Mouse (Mus musculus): ENCODE results near the gene Enox1.

Gene Enox1

DNA sequence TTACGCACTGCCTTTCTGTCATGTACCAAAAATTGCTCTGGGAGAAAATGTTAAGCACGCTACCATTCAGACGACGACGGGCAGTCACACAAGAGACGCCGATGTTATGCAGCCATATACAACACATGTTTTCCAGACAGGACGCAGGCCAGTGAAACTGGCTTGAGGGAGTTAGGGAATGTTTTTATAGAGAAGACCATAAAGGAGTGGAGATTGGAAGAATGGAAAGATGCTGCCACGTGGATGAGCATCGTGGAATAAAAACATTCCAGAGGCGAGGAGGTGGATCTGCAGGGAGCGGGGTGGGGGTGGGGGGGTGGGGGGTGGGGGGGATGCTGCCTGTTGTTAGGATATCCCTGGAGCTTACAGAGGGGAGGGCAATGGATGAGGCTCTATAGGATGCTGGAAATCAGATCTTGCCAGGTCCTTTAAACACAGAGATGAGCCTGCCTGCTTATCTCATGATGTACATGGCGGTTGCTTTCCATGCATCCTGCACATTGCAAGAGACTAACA, 116.4 kb downstream of the Enox1 start:
- no peak for DNase-seq (ENCODE audit: low read depth, low spot score)

DNA sequence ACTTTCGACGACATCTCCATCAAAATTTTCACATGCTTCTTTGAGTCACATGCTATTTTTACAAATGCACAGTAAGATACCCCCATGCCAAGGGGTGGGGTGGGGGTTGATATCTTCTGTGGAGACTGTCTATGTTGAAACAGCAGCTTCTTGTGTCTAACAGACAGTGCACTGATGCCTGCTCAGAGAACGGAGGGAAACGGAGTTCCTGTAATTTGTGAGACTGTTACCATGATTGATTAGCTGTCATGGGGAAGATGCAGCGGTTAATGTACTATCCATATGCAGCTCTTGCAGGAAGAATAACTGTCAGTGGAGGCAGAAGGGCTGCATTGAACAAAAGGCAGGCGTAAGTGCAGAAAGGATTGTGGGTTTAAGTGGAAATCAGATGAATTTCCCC, 117.2 kb downstream of the Enox1 start:
- DNase-seq (ENCODE audit: low read depth, low spot score) = no peak

DNA sequence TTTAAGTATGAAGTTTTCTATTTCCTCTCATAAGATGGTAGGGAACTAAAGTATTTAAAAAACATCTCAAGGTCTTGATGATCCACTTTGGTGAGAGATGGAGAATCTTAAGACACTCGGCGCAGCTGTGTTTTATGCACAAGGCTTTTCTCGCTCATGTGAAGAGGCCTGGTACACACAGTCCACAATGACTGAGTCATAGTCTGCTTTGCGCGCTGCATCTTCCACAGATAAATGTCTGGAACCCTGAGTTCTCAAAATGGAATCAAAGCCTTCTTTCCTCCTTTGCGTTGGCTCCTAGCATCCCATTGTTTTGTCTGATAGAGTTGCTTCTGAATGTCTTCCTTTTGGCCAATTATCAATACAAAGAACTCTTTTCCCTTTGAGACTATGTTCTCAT, 119.0 kb downstream of the Enox1 start:
- DNase-seq (ENCODE audit: low read depth, low spot score) = no peak

DNA sequence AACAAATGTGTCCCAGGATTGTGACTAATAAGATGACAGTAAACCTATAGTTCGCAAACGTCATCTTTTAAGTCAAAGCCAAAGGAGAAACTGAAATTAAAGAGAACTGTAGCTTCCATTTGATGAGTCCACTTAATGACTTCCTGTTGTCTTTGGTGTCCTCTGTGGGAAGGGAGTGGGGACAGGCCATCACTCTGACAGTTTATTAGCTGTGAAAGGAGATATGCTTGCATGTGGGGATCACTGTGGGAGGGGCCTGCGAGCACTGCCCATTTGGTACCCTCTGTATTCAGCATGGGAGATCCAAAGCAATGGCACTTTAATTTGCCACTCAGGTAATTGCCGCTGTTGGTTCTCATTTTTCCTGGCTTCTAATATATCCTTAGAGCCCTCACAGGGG, 122.6 kb downstream of the Enox1 start:
- DNase-seq (ENCODE audit: low read depth, low spot score) = no peak

DNA sequence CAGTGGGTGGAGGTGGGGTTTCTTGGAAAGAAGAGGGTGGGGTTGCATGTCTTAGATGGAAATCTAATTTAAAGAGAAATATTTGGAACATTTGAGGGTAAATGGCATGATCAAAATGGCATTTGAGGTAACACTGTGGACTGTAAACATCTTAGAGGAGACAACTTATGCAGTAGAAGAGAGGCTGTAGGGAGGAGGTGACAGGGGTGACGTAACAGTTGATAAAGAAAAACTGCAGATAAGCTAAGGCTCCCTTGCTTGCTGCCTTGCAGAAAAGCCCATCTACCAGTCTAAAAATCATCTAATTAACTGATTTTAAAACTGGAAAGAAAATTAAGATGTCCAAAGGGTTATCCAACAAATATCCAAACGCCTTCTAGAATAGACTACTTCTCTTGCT, 123.9 kb downstream of the Enox1 start:
- no peak for DNase-seq (ENCODE audit: low read depth, low spot score)

DNA sequence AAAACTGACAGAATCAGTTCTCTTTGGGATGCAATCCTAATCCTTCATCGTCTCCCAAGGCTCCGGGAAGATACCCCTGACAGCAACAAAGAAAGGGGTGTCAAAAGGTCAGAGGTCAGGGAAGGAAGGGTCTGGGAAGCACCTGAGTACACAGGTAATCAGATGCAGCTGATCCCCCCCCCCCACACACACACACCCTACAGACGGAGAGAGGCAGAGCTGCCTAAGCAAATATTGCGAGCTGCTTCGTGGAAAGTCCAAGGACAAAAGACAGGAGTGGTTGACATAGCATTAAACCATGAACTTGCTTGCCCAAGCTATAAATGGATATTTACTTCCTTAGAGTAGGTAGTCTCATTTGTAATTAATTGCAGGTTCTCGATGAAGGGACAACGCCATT, 124.3 kb downstream of the Enox1 start:
- DNase-seq (ENCODE audit: low read depth, low spot score) = no peak

DNA sequence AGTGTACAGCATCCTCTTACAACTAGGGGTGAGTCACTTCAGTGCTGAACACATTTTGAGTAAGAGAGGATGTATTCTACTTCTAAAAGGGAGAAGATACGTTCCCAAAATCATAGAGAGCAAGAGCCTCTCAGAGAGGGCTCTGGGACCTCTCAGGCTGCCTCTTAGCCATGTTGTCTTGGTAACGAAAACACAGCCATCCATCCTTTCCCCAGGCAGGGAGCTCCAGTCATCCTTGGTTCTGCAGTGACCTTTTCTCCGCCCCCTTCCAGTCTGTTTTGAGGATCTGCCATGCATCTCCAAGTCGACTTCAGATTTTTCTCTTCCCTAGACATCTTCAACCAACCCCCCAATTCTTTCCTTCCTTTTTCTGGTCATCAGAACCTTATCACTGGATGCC, 127.4 kb downstream of the Enox1 start:
- DNase-seq (ENCODE audit: low read depth, low spot score) = no peak

DNA sequence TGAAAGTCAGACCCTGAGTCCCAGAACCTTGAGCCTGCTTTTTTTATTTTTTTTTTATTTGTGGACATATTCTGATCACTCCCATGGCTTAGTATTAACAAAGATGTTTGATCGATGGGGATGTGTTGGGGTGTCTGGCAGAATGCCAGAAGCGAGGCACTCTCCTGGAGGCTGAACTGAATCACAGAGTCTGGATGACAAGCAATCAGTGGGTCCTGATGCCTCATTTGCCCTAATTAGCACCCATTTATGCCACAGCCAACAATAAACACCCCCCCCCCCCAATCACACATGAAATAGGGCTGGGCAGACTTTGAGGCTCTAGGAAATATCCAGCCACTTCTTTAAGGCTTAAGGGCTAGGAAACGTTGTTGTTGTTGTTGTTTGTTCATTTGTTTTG, 128.9 kb downstream of the Enox1 start:
- DNase-seq (ENCODE audit: low read depth, low spot score) = no peak

DNA sequence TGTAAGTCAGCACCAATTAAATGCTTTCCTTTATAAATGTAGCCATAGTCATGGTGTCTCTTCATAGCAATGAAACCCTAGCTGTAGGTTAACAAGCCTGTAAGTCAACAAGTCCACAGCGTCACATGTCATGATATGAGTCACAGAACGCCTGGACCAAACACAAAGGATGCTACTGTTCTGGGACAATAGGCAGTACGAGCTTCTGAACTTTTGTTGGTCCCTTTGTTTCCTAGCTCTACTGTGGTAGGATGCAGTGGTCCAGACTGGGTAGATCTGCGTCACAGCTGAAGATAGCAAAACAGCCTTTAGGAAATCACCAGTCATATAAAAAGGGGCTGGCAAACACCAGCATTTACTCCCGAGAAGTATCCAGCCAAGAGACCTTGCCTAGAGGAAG, 135.2 kb downstream of the Enox1 start:
- DNase-seq (ENCODE audit: low read depth, low spot score) = no peak

DNA sequence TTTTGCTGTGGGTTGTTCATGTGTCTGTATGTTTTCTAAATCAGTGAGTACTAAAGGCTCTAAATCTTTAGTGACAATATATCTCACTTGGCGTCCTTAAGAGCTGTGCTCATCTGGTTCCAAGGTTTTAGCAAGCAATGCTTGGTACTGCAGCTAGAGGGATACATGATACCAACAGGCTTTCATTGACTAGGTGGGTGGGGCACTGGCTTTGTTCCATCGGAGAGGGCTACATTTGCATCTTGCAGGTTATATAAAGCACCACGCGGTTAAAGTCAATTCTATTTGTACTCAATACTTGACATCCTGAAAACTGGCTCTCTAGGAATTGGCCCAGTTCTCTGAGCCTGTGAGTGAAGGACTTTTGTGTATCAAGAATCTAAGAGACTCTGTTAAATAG, 140.5 kb downstream of the Enox1 start:
- DNase-seq (ENCODE audit: low read depth, low spot score) = no peak

DNA sequence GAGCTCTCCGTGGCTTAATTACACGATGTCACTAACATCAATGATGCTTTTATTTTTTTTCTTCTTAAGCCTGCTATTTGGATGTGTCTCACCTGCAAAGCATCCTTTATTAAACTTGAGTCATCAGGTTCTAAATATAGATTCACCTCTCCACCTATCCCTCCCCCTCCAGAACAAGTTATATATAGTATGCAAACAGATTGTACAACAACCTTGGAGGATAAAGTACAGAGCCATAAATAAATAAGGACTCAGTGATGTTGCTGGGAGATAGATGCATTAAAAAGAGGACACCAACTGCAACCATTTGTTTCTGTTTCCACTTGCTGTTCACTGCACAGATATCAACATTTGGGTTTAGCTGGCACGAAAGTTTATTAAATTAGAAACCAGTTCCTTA, 141.8 kb downstream of the Enox1 start:
- DNase-seq (ENCODE audit: low read depth, low spot score) = no peak

DNA sequence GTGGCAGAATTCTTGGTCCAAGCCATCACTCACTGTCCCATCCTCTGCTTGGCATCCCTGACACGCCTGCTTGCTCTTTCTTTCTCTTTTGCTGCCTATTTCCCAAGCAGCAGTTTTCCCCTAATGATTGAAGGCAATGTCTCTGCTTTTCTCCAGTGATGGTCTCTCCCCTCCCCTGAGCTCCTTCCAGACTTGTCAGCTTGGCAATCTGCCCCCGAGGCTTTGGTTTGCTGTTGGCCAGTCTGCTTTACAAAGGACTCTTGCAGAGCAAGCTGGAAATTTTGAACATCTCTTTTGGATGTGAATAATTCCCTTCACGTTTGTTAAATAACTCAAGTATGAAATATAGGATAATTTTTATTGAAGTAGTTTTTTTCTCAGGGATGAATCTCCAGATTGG, 153.0 kb downstream of the Enox1 start:
- no peak for DNase-seq (ENCODE audit: low read depth, low spot score)

DNA sequence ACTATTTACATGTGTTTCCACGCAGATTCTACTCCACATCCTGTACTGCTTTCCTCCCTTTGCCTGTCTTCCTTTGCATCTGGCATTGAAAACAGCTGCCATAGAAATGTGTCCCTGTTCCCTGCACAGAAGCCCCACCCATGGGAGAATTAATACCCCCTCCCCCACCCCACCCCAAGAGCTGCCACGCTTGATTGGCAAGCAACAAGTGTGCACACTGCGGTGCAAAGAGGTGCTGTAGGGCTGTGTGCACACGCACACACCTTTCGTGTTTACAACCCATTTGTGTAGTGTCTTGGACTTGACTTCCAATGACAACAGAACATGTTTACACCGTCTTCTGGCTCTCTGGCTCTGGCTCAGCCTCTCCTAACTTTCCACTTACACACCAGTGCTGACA, 154.9 kb downstream of the Enox1 start:
- DNase-seq (ENCODE audit: low read depth, low spot score) = no peak

DNA sequence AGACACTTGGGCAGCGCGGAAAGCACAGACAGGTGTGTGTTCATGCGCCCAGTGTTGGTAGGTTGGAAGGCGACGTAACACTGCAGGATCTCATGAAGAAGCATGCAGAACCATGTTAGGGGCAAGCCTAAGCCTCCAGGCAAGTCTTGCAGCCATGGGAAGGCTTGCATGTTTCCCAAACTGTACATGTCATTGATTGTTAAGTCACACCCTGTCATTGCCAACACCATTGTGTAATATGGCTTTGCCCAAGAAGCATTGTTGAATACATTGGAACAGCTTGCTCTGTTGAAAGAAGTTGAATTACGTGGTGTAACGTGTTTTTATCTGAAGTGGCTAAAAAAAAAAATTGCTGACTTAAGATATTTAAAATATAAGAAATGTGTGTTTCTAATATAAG, 162.8 kb downstream of the Enox1 start:
- no peak for DNase-seq (ENCODE audit: low read depth, low spot score)

DNA sequence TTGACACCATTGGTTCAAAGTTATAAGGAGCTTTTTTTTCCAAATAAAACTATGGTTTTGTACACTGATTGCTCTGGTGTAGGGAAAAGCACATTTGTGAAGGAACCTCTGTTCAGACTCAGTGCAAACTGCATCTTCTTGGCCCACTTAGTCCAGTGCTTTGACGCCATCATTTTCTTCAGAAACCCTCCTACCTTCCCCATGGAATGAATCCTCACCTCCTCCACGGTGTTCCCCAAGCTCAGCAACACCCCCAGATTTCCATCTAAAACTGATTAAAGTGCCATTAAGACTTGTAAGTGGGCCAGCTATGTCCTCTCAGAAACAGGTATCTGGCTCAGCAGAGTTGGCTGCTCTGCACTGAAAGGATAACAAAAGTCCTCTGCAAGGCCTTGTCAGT, 167.8 kb downstream of the Enox1 start:
- no peak for DNase-seq (ENCODE audit: low read depth, low spot score)

DNA sequence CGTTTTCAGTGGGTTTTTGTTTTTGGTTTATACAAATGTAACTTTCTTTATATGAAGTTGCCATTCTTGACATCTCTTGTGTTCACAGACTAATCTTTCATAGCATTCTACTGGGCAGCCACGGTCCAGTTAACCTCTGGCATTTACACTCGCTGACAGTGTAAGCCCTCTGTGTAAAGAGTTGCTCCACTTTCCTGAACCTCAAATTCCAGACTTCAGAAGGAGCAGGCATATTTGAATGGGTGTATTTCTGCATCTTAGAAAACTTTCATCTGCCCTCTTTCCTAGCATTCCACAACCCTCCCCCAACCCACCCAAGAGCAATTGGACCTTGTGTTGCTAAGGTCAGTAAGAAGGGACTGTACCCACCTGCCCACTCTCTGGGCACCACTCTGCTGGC, 171.1 kb downstream of the Enox1 start:
- DNase-seq (ENCODE audit: low read depth, low spot score) = no peak

DNA sequence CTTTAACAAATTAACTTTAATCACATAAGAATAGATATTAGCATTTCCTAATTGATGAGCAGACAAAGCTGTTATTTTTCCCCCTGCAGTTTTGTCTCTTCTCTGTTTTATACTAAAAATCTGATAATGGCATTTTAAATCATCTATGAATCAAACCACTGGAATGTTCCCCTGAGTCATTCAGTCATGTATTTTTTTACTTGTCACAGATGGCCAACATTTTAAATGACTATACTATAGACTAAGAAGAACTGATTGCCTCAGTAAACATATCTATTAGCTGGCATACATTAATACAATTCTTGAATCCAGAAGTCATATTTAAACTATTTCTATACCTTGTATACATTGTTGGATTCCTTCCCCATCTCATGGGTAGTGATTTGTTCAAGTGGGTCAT, 173.2 kb downstream of the Enox1 start:
- DNase-seq (ENCODE audit: low read depth, low spot score) = no peak

DNA sequence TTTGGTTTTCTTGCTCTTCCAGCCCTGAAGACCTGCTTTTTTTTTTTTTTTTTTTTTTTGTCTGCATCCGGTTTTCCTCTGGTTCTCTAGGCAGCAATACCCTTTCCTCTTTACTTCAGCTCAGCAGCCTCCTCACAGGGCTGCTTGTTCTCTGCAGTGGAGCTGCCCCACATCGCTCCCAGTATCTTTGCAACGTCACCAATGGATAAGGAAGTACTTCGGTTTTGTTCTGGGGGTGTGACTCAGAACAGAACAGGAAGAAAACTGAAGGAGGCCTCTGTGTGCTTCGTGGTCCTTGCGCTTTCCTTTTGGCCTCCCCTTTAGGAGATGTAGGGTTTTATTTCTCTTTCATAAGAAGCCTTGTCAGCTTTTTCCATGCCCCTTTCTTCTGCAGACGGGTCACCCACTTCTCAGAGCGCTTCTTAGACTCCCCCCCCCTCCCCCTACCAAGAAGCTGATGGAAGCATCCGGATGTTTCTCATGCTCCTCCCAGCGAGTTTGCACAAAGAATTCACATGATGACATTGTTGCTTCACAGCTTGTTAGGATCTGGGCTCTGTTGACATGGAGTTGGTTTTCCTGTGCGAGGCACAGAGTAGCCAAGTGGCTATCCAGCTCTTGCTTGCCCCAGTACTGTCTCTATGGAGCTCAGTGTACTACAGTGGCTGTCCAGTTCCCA, 187.2 kb downstream of the Enox1 start:
- DNase-seq (ENCODE audit: low read depth, low spot score) = no peak

DNA sequence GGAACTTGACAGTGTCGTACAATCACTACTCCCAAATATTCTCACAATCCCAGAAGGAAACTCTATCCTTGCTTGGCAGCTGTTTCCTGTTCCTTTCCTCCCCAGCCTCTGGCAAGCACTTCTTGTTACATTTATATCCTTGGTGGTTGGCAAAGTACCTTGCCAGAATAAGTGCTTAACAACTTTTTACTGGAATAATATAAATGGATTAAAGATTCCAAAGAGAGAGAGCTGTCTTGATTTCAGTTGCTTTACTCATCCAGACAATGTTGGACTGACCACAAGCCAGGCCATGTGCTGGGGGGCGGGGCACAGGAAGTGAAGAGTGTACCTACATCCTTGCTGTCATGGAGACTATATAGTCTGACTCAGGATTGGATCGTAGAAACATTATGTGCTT, 189.7 kb downstream of the Enox1 start:
- DNase-seq (ENCODE audit: low read depth, low spot score) = no peak

DNA sequence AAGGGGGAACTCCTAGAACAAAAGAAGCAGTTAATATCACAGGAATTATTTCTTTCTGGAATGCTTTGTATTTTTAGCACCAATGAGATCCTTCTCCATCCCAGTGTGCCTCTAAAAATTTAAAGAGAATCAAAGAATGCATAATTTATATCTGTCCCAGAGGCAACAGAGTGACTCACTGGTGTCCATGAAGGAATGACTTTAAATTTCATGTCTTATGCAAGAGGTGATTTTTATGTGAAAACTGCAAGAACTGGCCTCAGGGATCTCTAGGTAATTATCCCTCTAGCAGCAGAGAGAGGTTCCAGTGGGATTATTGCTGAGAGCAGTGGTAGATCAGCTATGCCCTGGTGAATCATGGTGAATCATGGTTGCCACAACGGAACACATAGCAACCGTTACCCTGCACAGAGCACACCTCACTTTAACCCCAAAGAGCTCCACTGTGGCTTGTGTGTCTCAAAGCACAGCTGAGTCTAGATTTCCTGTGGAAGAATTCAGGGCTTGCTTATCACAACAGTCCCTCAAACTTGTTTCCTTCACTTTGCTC, 195.3 kb downstream of the Enox1 start:
- no peak for DNase-seq (ENCODE audit: low read depth, low spot score)

DNA sequence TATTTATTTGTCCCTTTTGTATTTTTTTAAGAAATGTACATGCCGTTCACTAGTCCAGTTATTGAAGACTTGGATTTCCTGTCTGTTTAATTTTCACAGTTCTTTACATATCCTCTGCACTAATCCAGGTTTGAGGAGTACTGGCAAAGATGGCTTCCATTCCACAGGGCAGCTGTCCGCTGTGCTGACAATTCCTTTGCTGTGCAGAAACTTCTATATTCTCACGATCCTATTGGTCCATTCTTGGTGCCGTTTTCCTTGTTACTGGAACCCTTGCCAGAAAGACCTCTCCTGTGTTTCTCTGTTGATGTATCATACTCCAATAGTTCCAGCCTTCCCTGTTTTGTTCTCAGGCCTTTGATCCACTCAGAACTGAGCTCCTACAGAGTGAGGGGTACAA, 206.1 kb downstream of the Enox1 start:
- no peak for DNase-seq (ENCODE audit: low read depth, low spot score)

DNA sequence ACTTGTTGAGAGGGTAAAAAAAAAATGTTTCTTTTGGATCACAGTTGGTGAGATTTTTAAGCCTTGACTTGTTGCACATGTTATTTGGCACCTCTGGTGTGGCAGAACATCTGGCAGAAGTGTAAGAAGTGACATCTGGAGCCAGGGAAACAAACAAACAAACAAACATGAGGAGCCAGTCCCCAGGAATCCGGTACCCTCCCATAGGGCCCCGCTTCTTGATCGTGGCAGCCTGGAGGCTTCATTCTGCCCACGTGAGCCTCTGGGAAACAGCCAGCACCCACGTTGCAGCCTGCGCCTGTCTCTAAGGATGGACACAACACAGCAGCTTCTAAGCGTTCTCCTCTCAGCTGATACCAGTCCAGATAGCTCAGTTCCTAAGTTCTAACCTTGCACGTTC, 211.8 kb downstream of the Enox1 start:
- DNase-seq (ENCODE audit: low read depth, low spot score) = no peak

DNA sequence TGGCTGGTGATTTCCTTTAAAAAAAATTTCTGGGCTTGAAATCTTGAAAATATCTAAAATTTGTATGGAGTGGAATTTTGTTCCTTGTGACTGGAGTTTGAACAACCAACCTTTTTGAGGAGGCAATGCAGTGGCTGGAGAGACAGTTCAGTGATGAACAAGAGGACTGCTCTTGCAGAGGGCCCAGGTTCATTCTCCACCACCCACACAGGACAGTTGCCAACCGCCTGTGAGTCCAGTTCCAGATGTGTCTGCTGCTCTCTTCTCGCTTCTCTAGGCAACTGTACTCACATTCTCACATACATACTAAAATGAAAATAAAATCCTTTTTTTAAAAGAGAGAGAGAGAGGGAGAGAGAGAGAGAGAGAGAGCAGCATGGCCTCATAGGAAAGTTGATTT, 212.5 kb downstream of the Enox1 start:
- no peak for DNase-seq (ENCODE audit: low read depth, low spot score)

DNA sequence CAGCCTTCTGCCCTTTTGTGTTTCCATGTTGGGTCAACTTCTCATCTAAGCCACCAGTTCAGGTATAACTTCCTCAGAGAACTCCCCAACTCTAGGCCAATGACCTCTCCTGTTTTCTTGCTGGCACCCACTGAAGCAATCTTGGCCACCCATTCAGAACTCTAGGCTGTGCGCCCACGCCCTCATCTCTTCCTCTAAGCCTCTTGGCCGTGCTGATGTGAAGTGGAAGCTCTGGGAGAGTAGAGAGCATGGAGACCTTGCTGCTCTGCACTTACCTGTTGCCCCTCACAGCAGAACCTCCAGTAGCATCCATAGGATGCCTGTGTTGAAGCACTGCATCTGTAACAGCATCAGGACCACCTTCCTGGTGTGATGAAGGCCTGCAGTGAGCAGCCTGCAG, 214.0 kb downstream of the Enox1 start:
- DNase-seq (ENCODE audit: low read depth, low spot score) = no peak
